Mouse (Mus musculus) hindbrain, embryonic 10.5 days (tissue): Measurements from ENCODE around the gene Tmf1. TPM values are rescaled to one million over a fixed set of nuclear protein-coding genes. Genes with fewer than 3 reads are reported as not detected.

Source experiments
- DNase-seq: peaks from one replicate; pipeline ENCODE4 v3.0.0-alpha.2; 2017; ENCODE audit warnings: low spot score
- H3K27ac ChIP-seq: fragments of 300-500 bp; sonication (generic); 2 replicates; pipeline ENCODE4 v1.5.1; 2016; ENCODE audit warnings: mild to moderate bottlenecking, moderate library complexity
- H3K27me3 ChIP-seq: fragments of 300-500 bp; sonication (generic); 2 replicates; pipeline ENCODE4 v1.6.1; 2016; ENCODE audit warnings: mild to moderate bottlenecking; ENCODE audit not compliant: poor library complexity, insufficient read depth, severe bottlenecking
- H3K36me3 ChIP-seq: fragments of 300-500 bp; sonication (generic); 2 replicates; pipeline ENCODE4 v1.6.1; 2016; ENCODE audit warnings: mild to moderate bottlenecking, moderate library complexity
- H3K4me1 ChIP-seq: fragments of 300-500 bp; sonication (generic); replicated peaks from 2 replicates; pipeline ENCODE4 v1.6.1; 2016; ENCODE audit warnings: mild to moderate bottlenecking
- H3K4me3 ChIP-seq: fragments of 300-500 bp; sonication (generic); 2 replicates; pipeline ENCODE4 v1.5.1; 2016; ENCODE audit warnings: mild to moderate bottlenecking, moderate library complexity
- H3K9me3 ChIP-seq: fragments of 300-500 bp; sonication (generic); 2 replicates; pipeline ENCODE4 v1.6.1; 2016; ENCODE audit warnings: mild to moderate bottlenecking, moderate library complexity
- WGBS: fragments of 180-500 bp; shearing (Covaris S2); methylation state at CpG from one replicate; pipeline ENCODE4 v1.1.7; 2016; 5-methylcytosine and 5-hydroxymethylcytosine counted together
- polyA plus RNA-seq: library from polyadenylated mRNA; unstranded; fragments of >200 nt; fragmentation: Nextera tagmentation; extraction: Ambion mirVana; gene quantifications from 2 replicates; pipeline ENCODE4 v1.2.1, GENCODE M21; 2016

The Tmf1 gene
- polyA plus RNA-seq, 1 experiment from 2014 or later = 20.7 TPM

DNA sequence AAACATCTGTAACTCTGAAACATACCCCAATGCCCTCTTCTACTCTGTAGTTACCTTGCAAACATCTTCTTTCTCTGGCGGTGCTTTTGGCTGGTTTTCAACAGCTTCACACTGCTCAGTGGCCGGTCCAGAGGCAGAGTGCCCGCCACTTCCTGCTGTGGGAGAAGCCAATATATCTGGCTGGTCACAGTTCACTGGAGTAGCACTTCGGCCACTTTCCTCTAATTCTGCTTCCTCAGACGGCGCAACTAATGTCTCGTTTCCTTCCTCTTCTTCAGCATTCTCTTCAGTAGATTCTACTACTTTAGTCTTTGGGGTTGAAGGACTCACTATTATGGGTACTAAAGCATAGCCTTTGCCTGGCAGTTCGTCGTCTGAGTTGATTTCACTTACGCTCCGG, 3.2 kb downstream of the Tmf1 start:
- peaks cover 53% of the 10 kb centered on the region for H3K36me3 ChIP-seq
- H3K27me3 ChIP-seq = no peaks in the 10 kb centered on the region
- WGBS = 87% methylated on average over 11 of the region's 11 CpGs
- no peak overlapping the region for H3K4me3 ChIP-seq
- no peak for DNase-seq
- H3K4me1 ChIP-seq = peaks cover 29% of the 10 kb centered on the region
- H3K9me3 ChIP-seq = no peaks in the 10 kb centered on the region
- no peak overlapping the region for H3K27ac ChIP-seq

DNA sequence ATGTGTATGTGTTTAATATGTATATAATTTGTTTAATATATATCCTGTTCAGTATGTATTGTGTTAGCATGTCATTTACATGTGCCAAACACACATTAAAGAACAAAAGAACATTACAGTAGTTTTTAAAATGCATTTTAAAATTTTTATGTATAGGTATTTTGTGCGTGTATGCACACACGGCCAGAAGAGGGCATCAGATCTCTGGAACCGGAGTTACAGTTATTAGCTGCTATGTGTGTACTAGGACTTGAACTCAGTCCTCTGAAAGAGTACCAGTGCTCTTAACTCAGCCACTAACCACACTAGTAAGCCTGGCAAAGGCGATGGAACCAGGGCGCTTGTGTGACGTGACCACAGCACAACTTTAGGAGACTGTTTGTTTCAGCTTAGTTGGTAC, 28.8 kb downstream of the Tmf1 start:
- Histone ChIP-seq H3K4me3 (no peak overlapping the region), H3K27me3 (peaks cover 6% of the 10 kb centered on the region)
- WGBS = 80% methylated on average over 6 of the region's 6 CpGs

DNA sequence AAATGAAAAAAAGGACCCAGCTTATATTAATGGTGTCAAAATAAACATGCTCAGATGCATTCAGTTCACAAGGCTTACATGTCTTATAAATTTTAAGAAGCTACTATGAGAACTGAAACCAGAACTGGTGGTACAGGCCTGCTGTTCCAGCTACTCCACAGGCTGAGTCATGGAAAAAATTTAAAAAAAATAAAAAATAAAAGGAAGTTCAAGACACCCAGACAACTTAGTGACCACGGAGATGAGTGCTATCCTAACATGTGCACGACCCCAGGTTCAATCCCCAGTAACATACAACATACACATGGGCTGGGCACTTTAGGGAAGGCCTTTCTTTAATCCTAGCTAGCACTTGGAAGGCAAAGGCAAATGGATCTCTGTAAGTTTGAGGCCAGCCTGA, 29.2 kb downstream of the Tmf1 start:
- Histone ChIP-seq H3K4me3 (no peak overlapping the region), H3K9me3 (no peaks in the 10 kb centered on the region), H3K27me3 (peaks cover 6% of the 10 kb centered on the region), H3K4me1 (peaks cover 37% of the 10 kb centered on the region), H3K27ac (no peak overlapping the region), H3K36me3 (peaks cover 5% of the 10 kb centered on the region; the same call in 1 of the 2 replicates)
- no peak for DNase-seq
- 84% methylated on average over 2 of the region's 2 CpGs for WGBS

More for the DNA sequence above, 28.8 kb downstream of the Tmf1 start:
- no peaks in the 10 kb centered on the region for H3K9me3 ChIP-seq
- no peak overlapping the region for H3K27ac ChIP-seq
- no peak for DNase-seq
- peaks cover 5% of the 10 kb centered on the region; the same call in 1 of the 2 replicates for H3K36me3 ChIP-seq
- peaks cover 36% of the 10 kb centered on the region for H3K4me1 ChIP-seq

DNA sequence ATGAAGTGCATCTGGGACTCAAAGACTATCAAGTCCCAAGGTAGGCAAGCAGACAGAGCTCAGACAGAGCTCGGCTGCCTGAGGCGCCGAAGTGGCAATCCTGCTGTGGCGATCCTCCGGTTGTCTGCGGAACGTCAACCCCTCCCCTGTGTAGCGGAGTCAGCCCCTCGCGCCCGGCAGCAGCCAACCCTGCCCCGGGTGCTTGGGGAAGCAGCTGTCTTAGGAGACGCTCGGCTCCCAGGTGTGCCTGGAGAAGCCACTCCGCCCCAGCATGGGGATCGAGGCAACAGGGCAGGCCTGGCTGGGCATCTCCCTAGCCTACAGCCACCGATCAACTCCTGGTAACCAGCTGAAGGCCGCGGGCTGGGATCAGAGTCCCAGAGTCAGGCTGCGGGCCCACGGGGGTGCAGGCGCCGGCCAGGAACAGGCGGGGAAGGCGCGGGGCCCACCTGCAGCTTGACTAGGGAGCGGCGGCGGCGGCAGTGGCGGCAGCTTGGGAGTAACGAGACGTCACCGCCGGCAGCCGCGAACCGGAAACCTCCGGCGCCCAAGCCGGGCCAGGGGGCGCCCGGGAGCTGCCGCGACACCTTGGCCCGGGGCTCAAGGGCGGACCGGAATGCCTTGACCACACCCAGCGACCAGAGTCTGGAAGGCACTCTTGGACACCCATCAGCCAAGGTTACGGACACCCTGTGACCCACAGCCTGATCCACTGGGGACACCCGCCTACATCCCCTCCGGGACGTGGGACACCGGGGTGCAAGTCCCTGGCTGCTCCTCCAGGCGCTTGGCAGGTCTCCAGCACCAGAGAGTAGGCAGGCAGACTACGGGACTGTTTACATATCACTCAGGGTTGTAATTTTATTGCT, 30.3 kb downstream of the Tmf1 start, which contains the start of gene Eogt:
Gene Eogt, minus strand, starts transcription at position 800 of the 869 bp plus-strand sequence.
- H3K27ac ChIP-seq = peak within 1 kb of the TSS; percentile 94
- peaks cover 6% of the 10 kb centered on the region for H3K27me3 ChIP-seq
- DNase-seq = peak; percentile 70
- H3K4me1 ChIP-seq = peaks cover 44% of the 10 kb centered on the region
- 1% methylated on average over 56 of the region's 56 CpGs for WGBS
- H3K4me3 ChIP-seq = peak within 1 kb of the TSS; percentile 89
- peaks cover 2% of the 10 kb centered on the region; the same call in 1 of the 2 replicates for H3K36me3 ChIP-seq
- H3K9me3 ChIP-seq = no peaks in the 10 kb centered on the region

DNA sequence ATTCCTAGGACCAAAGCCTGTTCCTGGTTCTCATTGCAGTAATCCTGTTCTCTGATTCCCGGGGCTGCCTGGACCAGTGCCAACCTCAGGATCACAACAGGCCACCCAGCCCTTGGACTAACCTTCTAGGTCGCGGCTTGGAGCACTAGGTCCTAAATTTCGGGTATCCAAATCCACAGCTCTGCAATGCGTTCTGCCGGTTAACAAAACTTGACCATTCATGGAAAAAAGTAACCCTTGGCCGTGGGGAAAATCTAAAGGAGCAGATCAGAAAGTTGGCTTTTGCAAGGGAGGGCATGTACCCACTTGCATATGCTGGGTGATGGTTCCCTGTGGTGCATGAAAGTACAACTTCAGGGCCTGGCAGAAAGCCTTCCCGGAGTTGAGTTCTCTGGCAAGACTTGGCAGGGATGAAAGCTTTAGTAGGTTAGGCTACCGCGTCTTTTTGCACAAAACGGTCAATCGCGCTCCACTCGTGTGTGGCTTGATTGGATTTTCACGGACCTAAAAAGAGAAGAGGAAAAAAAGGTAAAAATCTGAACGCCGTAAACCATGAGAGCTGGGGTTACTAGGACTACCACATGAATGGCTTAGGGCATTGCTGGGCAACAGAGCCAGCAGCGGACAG, 31.1 kb downstream of the Tmf1 start:
- peak; percentile 29 for DNase-seq
- Histone ChIP-seq H3K4me1 (peaks cover 44% of the 10 kb centered on the region), H3K27me3 (peaks cover 6% of the 10 kb centered on the region), H3K36me3 (no peaks in the 10 kb centered on the region), H3K9me3 (no peaks in the 10 kb centered on the region), H3K4me3 (peak overlapping the region; percentile 89), H3K27ac (peak overlapping the region; percentile 94)
- WGBS = 26% methylated on average over 18 of the region's 18 CpGs

DNA sequence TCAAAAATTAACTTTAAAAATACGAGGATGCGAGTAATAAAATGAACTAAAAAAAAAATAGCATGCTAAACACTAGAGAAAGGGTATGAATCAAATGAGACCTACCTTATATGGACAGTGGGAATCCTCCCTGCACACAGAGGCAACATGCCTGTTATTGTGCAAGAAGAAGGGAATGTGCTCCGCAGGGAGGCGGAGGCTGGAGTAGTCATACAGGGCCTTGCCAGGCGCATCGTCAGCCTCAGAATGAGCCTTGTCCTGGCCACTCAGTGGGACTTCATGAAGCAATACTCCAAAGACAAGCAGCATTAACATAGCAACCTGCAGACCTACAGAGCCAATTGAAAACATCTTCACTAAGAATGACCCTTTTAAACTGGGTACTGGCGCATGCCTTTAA, 33.8 kb downstream of the Tmf1 start:
- Histone ChIP-seq H3K36me3 (peaks cover 9% of the 10 kb centered on the region; the same call in 1 of the 2 replicates), H3K4me3 (no peak overlapping the region), H3K4me1 (peaks cover 44% of the 10 kb centered on the region), H3K27me3 (peaks cover 6% of the 10 kb centered on the region), H3K9me3 (no peaks in the 10 kb centered on the region), H3K27ac (no peak overlapping the region)
- DNase-seq = no peak
- WGBS = 85% methylated on average over 7 of the region's 7 CpGs

DNA sequence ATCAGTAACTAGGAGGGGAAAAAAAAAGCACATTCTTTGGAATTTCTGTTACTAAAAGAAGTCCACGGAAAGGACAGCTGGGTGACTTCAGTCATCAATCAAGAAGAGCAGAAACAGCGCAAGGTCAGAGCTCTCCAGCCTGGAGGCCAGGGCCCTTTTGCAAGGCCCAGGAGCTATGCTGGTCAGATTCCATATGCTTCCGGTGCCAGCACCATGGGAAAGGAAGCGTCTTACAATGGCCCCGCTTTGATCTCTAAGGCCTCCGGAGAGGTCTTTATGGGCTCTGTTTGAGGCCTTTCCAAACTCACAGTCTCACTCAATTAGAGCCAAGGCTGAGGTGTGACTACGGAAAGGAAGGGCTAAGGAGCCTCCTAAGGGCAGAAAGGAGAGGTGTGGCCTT, 34.6 kb downstream of the Tmf1 start:
- DNase-seq = peak; percentile 42
- 30% methylated on average over 7 of the region's 7 CpGs for WGBS
- Histone ChIP-seq H3K4me1 (peaks cover 44% of the 10 kb centered on the region), H3K27ac (0 out of 2 replicates have a peak overlapping the region, but pooled peaks have one; percentile 23), H3K9me3 (no peaks in the 10 kb centered on the region), H3K27me3 (peaks cover 6% of the 10 kb centered on the region), H3K4me3 (no peak overlapping the region), H3K36me3 (peaks cover 17% of the 10 kb centered on the region; the same call in 1 of the 2 replicates)

DNA sequence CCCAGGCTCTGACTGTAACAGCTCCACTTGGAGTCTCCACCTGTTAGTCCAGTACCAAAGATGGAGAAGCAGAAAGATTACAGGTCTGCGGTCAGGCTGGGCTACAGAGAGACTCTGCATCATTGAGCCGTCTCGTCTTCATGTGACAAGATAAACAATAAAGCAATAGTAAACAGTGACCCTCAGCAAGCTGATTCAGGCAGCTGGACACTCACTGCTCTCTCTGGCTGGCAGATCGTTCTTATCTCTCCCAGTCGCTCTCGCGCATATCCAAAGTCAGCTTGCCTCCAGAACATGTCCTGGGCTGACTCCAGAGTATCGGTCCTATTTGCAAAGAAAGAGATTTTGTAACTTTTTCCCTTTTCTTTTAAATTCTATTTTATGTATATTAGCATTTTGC, 36.3 kb downstream of the Tmf1 start:
- Histone ChIP-seq H3K4me3 (no peak overlapping the region), H3K9me3 (no peaks in the 10 kb centered on the region), H3K27ac (no peak overlapping the region), H3K27me3 (peaks cover 5% of the 10 kb centered on the region), H3K36me3 (peaks cover 19% of the 10 kb centered on the region; the same call in 1 of the 2 replicates), H3K4me1 (peaks cover 26% of the 10 kb centered on the region)
- DNase-seq = no peak
- 90% methylated on average over 8 of the region's 8 CpGs for WGBS

DNA sequence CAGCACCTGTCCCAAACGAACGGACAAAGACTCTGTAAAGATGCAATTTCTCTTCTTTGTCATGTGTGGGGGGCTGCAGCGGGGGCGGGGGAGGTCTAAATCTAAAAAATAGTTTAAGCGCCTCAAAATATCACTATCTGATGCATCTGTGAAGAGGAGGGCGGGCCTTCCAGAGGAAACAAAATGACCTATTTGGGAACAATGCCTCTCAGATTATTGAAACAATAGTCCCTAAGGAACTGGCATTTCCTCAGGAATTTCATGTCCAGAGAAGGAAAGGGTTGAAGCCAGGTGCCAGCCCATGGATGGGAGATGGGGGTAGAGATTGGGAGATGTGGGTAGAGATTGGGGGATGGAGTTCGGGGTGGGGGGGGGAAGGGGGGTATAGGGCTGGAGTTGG, 37.1 kb downstream of the Tmf1 start:
- H3K36me3 ChIP-seq = peaks cover 19% of the 10 kb centered on the region; the same call in 1 of the 2 replicates
- no peak for DNase-seq
- H3K27me3 ChIP-seq = no peaks in the 10 kb centered on the region
- H3K9me3 ChIP-seq = no peaks in the 10 kb centered on the region
- WGBS = 83% methylated on average over 7 of the region's 7 CpGs
- H3K27ac ChIP-seq = no peak overlapping the region
- peaks cover 18% of the 10 kb centered on the region for H3K4me1 ChIP-seq
- no peak overlapping the region for H3K4me3 ChIP-seq

DNA sequence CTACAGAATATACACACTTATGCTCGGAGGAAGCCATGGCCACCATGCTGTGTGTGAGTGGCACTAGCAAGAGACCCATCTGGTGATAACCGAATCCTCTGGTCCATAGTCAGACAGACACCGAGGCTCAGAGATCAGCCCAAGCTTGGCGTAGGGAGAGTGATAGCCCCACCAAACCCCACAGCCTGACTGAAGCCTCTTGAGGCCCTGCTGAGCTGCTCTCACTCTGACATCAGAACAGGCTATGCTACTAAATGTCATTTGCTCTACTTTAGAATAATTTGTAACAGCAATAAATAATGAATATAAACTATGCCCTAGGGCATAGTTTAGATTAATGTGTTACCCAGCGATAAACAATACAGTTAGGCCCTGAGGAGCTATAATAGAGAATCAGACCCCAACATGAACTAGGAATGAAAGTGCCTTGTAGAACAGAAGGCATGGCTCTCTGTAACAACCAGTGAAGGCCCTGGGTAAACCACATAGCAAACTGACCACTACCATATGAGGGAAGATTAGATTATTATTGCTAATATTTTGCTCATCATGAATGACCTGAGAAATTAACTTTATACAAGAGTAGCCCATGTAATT, 46.1 kb downstream of the Tmf1 start:
- Histone ChIP-seq H3K36me3 (peaks cover 18% of the 10 kb centered on the region), H3K27ac (no peak overlapping the region), H3K9me3 (no peaks in the 10 kb centered on the region), H3K4me1 (no peaks in the 10 kb centered on the region), H3K27me3 (no peaks in the 10 kb centered on the region), H3K4me3 (no peak overlapping the region)
- DNase-seq = no peak
- WGBS = 92% methylated on average over 5 of the region's 5 CpGs

DNA sequence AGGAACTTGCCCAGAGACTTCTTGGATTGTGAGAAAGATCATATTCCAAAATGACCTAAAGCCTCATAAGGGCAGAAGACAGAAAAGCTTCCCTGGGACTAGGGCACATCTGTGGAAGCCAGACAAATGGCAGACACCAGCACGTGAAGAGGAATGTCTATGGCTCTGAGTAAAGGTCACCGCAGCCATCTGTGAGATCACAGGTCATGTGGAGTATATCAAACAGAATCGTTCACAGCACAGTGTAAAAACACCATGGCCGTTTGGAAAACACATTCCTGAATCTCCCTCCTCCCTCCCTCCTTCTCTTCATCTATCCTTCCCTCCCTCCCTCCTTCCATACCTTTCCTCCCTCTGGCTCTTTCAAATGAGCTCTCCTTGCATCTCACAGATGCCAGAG, 47.1 kb downstream of the Tmf1 start:
- Histone ChIP-seq H3K4me3 (no peak overlapping the region), H3K4me1 (no peaks in the 10 kb centered on the region), H3K9me3 (no peaks in the 10 kb centered on the region), H3K27ac (no peak overlapping the region), H3K27me3 (no peaks in the 10 kb centered on the region), H3K36me3 (peaks cover 18% of the 10 kb centered on the region)
- WGBS = 69% methylated on average over 4 of the region's 4 CpGs
- DNase-seq = no peak

DNA sequence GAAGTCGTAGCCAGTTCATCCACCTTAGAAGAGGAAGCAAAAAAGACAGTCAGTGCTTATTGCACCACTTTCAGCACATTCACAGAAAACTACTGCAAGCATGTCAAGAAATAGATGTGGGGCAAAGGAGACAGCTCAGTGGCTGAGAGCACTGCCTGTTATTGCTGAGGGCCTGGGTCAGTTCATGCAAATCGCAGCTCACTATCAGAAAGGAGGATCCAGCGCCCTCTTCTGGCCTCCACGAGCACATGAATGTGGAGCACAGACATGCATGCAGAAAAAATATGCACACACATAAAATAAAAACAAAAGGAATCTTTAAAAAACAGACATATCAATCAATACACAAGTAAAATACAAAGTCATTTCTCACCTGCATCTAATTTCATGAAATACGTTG, 47.9 kb downstream of the Tmf1 start:
- Histone ChIP-seq H3K36me3 (peaks cover 18% of the 10 kb centered on the region), H3K4me3 (no peak overlapping the region), H3K9me3 (no peaks in the 10 kb centered on the region), H3K4me1 (no peaks in the 10 kb centered on the region), H3K27me3 (no peaks in the 10 kb centered on the region), H3K27ac (no peak overlapping the region)
- WGBS = 62% methylated on average over 5 of the region's 5 CpGs
- DNase-seq = no peak
